Mouse (Mus musculus) limb, embryonic 14.5 days (tissue): ENCODE measurements around the gene H1foo. TPM values are rescaled to one million over a fixed set of nuclear protein-coding genes. Genes with fewer than 3 reads are reported as not detected.

ENCODE experiments used
- ATAC-seq: fragments of 200-750 bp; cut with Nextera tagmentation; 2 replicates; pipeline ENCODE4 v1.8.0; 2017; ENCODE audit warnings: low read depth, moderate number of reproducible peaks, moderate TSS enrichment; ENCODE audit not compliant: low FRiP score
- DNase-seq: peaks from one replicate; pipeline ENCODE4 v3.0.0-alpha.2; 2015; ENCODE audit warnings: low spot score
- H3K27ac ChIP-seq: fragments of 300-500 bp; sonication (generic); replicated peaks from 2 replicates; pipeline ENCODE4 v1.5.1; 2014; ENCODE audit warnings: low read depth, mild to moderate bottlenecking, low read length, moderate library complexity, mixed read lengths
- H3K27me3 ChIP-seq: fragments of 300-500 bp; sonication (generic); 2 replicates; pipeline ENCODE4 v1.6.1; 2014; ENCODE audit warnings: low read length, mixed read lengths; ENCODE audit not compliant: control insufficient read depth, insufficient read depth
- H3K36me3 ChIP-seq: fragments of 300-500 bp; sonication (generic); 2 replicates; pipeline ENCODE4 v1.6.1; 2014; ENCODE audit warnings: mild to moderate bottlenecking, low read length, moderate library complexity, mixed read lengths; ENCODE audit not compliant: control insufficient read depth, insufficient read depth
- H3K4me1 ChIP-seq: fragments of 300-500 bp; sonication (generic); 2 replicates; pipeline ENCODE4 v1.6.1; 2014; ENCODE audit warnings: antibody characterized with exemption, low read length, mixed read lengths; ENCODE audit not compliant: control insufficient read depth, insufficient read depth
- H3K4me2 ChIP-seq: fragments of 300-500 bp; sonication (generic); replicated peaks from 2 replicates; pipeline ENCODE4 v1.6.1; 2014; ENCODE audit warnings: low read depth, mild to moderate bottlenecking, low read length, moderate library complexity; ENCODE audit not compliant: severe bottlenecking
- H3K4me3 ChIP-seq: fragments of 300-500 bp; sonication (generic); replicated peaks from 2 replicates; pipeline ENCODE4 v1.5.1; 2014; ENCODE audit warnings: low read length
- H3K9ac ChIP-seq: fragments of 300-500 bp; sonication (generic); 2 replicates; pipeline ENCODE4 v1.6.1; 2014; ENCODE audit warnings: mild to moderate bottlenecking, low read depth, low read length, moderate library complexity; ENCODE audit not compliant: severe bottlenecking
- H3K9me3 ChIP-seq: fragments of 300-500 bp; sonication (generic); 2 replicates; pipeline ENCODE4 v1.6.1; 2016; ENCODE audit warnings: low read length; ENCODE audit not compliant: control insufficient read depth
- POLR2A ChIP-seq: fragments of 200-500 bp; IDR thresholded peaks from 2 replicates; pipeline ENCODE4 v1.8.0; 2012; ENCODE audit warnings: inconsistent platforms, mild to moderate bottlenecking, moderate library complexity, borderline replicate concordance; ENCODE audit not compliant: insufficient read depth, insufficient read length; ENCODE audit errors: extremely low read depth
- WGBS: fragments of 180-500 bp; shearing (Covaris S2); extraction: QIAGEN DNeasy Blood & Tissue Kit; methylation state at CpG from one replicate; pipeline ENCODE4 v1.1.7; 2014; 5-methylcytosine and 5-hydroxymethylcytosine counted together
- polyA plus RNA-seq, 2 experiments: library from polyadenylated mRNA; depleted of rRNA in 1 of 2; stranded (reverse) in 1 of 2; unstranded in 1 of 2; fragments of >200 nt; fragmentation: Nextera tagmentation in 1 of 2; extraction: Ambion mirVana in 1 of 2; gene quantifications; 2 replicates each; pipeline versions ENCODE4 v1.2.1 to v1.2.3; 2012 to 2014

H1foo gene
- polyA plus RNA-seq, 2 experiments = not detected

- TF ChIP-seq POLR2A = no peak
- peaks cover 30% of the 10 kb centered on the region for H3K27me3 ChIP-seq
- ATAC-seq (no peak), DNase-seq (no peak)
- H3K4me2 ChIP-seq = peak overlapping the region; percentile 90
- H3K36me3 ChIP-seq = no peaks in the 10 kb centered on the region
- WGBS = 41% methylated on average over 6 of the region's 6 CpGs
- H3K4me1 ChIP-seq = peaks cover 25% of the 10 kb centered on the region
- H3K9ac ChIP-seq = peak overlapping the region; percentile 61; the same call in 1 of the 2 replicates
- H3K4me3 ChIP-seq = peak overlapping the region; percentile 60
- H3K9me3 ChIP-seq = no peaks in the 10 kb centered on the region
- no peak overlapping the region for H3K27ac ChIP-seq
Observed at GRCm38 (mm10) chr6:115992981-115993380, 48.2 kb downstream of the H1foo start.

- TF ChIP-seq POLR2A = no peak
- 4% methylated on average over 55 of the region's 86 CpGs for WGBS
- peaks cover 30% of the 10 kb centered on the region for H3K27me3 ChIP-seq
- no peaks in the 10 kb centered on the region for H3K9me3 ChIP-seq
- H3K36me3 ChIP-seq = no peaks in the 10 kb centered on the region
- H3K4me1 ChIP-seq = peaks cover 28% of the 10 kb centered on the region
- H3K9ac ChIP-seq = peak overlapping the region; percentile 61
- H3K27ac ChIP-seq = 0 out of 2 replicates have a peak overlapping the region, but pooled peaks have one; percentile 55
- DNase-seq (no peak), ATAC-seq (no peak)
- peak overlapping the region; percentile 60 for H3K4me3 ChIP-seq
- H3K4me2 ChIP-seq = peak overlapping the region; percentile 90
Observed at GRCm38 (mm10) chr6:115993463-115994145, 48.9 kb downstream of the H1foo start.

- TF ChIP-seq POLR2A = no peak
Observed at GRCm38 (mm10) chr6:115994146-115994876, 49.6 kb downstream of the H1foo start.

GRCm38 (mm10) chr6:115994877-115995520 is 50.3 kb downstream of the H1foo start, which contains the start of gene Plxnd1:
Gene Plxnd1 (minus strand): TSS chr6:115995005.
- Histone ChIP-seq H3K4me1 (peaks cover 28% of the 10 kb centered on the region), H3K4me3 (peak within 1 kb of the TSS; percentile 60), H3K27me3 (peaks cover 30% of the 10 kb centered on the region), H3K36me3 (no peaks in the 10 kb centered on the region), H3K9ac (peak within 1 kb of the TSS; percentile 61), H3K27ac (peak within 1 kb of the TSS; percentile 55), H3K4me2 (peak within 1 kb of the TSS; percentile 90), H3K9me3 (no peaks in the 10 kb centered on the region)
- 1% methylated on average over 26 of the region's 51 CpGs for WGBS
- TF ChIP-seq POLR2A = no peak
- DNase-seq (peak; percentile 83), ATAC-seq (peak; percentile 85)

More at GRCm38 (mm10) chr6:115994146-115994876, 49.6 kb downstream of the H1foo start:
- H3K36me3 ChIP-seq = no peaks in the 10 kb centered on the region
- H3K4me3 ChIP-seq = peak overlapping the region; percentile 60
- no peaks in the 10 kb centered on the region for H3K9me3 ChIP-seq
- ATAC-seq = no peak; the same call in 1 of the 2 replicates
- peak overlapping the region; percentile 90 for H3K4me2 ChIP-seq
- H3K27me3 ChIP-seq = peaks cover 30% of the 10 kb centered on the region
- peaks cover 28% of the 10 kb centered on the region for H3K4me1 ChIP-seq
- 6% methylated on average over 79 of the region's 93 CpGs for WGBS
- peak overlapping the region; percentile 55 for H3K27ac ChIP-seq
- DNase-seq = no peak
- peak overlapping the region; percentile 61 for H3K9ac ChIP-seq

GRCm38 (mm10) chr6:115995531-115995941 is 50.8 kb downstream of the H1foo start:
- 62% methylated on average over 4 of the region's 4 CpGs for WGBS
- DNase-seq (no peak), ATAC-seq (no peak)
- Histone ChIP-seq H3K36me3 (no peaks in the 10 kb centered on the region), H3K4me1 (peaks cover 28% of the 10 kb centered on the region), H3K4me3 (peak overlapping the region; percentile 60; the same call in 1 of the 2 replicates), H3K27me3 (peaks cover 30% of the 10 kb centered on the region), H3K4me2 (peak overlapping the region; percentile 90), H3K9ac (no peak overlapping the region), H3K27ac (no peak overlapping the region; the same call in 1 of the 2 replicates), H3K9me3 (no peaks in the 10 kb centered on the region)
- TF ChIP-seq POLR2A = no peak
